Mouse (Mus musculus): ENCODE data around the gene Naa16. TPM values are rescaled to one million over a fixed set of nuclear protein-coding genes. Genes with fewer than 3 reads are reported as not detected.

Naa16 gene
- 64.4 TPM for total RNA-seq (2023)

DNA sequence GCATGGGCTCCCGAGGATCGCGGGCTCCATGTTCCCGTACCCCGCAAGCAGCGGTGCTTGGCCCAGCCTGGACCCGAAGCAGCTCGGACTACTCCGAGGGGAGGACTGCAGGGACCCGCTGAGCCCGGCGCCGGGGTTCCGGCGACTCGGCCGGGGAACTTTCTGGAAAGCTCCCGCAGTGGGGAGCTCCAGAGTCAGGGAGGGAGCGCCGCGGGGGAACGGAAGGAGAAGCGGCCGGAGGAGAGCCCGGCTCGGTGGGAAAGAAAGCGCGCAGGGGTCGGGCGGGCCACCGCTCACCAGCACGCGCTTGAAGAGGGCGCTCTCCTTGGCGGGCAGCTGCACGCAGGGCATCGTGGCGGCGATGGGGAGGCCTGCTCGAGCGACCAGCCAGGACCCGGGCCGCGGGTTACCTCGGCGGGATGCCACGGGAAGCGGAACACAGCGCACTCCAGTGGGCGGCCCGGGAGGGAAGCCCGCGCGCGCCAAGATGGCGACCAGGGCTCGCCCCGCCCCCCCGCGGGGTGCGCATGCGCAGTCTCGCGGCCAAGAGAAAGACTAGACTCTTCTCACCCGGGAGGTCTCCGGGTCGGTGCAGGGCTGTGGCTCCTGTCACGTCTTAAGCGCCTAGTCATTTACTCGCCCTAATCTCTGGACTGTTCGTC is at the start of gene Naa16:
Gene Naa16 (minus strand): TSS at position 514 of the 662 bp plus-strand sequence.

GRCm38 (mm10) chr14:79425979-79426729 is 35.6 kb upstream of the Naa16 start, which contains the start of gene Kbtbd7:
Gene Kbtbd7 (plus strand): TSS chr14:79426511.

GRCm38 (mm10) chr14:79397321-79398122 is 6.9 kb upstream of the Naa16 start, which contains the start of gene Mtrf1:
Gene Mtrf1 (plus strand): TSS chr14:79397772.

DNA sequence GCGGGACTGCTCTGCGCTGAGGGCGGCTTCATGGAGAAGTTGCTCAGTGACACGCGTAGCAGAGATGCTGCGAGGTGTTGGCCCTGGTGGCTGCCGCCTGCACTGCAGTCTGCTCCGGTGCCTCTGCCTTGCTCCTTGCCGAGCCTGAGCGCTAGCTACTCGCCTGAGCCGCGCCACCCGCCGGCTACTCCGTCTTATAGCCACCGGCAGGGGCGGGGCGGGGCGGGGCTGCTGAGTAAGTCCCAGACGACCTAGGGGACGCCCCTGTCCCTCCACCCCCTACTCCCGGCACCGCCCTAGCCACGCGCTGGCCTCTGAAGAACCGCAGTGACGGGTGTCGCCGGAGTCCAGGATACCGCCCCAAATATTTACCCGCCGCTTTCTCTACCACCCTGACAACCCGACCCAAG is 89.1 kb downstream of the Naa16 start, which contains the start of gene Rgcc:
Gene Rgcc (minus strand): TSS at position 180 of the 410 bp plus-strand sequence.

Other genes starting within 250 kb of the Naa16 start
- gene Zfp957, start 143.4 kb downstream of the Naa16 start, total RNA-seq (2023): not detected
- gene Rgcc, start 89.1 kb downstream of the Naa16 start, total RNA-seq (2023): 456 TPM
- 1.6 TPM for gene Mtrf1, start 7.0 kb upstream of the Naa16 start, total RNA-seq (2023)
- 10.5 TPM for gene Kbtbd7, start 35.7 kb upstream of the Naa16 start, total RNA-seq (2023)
- not detected for gene Kbtbd6, start 61.1 kb upstream of the Naa16 start, total RNA-seq (2023)
- 230 TPM for gene Elf1, start 90.4 kb upstream of the Naa16 start, total RNA-seq (2023)
- gene Wbp4, start 90.7 kb upstream of the Naa16 start, total RNA-seq (2023): 24.2 TPM
- gene Sugt1, start 196.9 kb upstream of the Naa16 start, total RNA-seq (2023): 75.8 TPM